Mouse (Mus musculus): ENCODE data around the gene Gtpbp3. TPM values are rescaled to one million over a fixed set of nuclear protein-coding genes. Genes with fewer than 3 reads are reported as not detected.

Gene Gtpbp3
- polyA plus RNA-seq, 1 experiment = 6.1 TPM

GRCm38 (mm10) chr8:71470146-71470912, 17.6 kb upstream of the Gtpbp3 start:
- H3K4me3 ChIP-seq (ENCODE audit: control insufficient read depth, low read depth, low read length) = peak overlapping the region; percentile 88
- H3K27me3 ChIP-seq (ENCODE audit: control insufficient read depth, insufficient read depth, low read length) = no peaks in the 10 kb centered on the region
- TF ChIP-seq POLR2A (IDR thresholded peaks at IDR 0.05; ENCODE audit: control insufficient read depth, low read depth, low read length) (peak; percentile 54; the same call in 1 of the 2 replicates), CTCF (IDR thresholded peaks at IDR 0.05; ENCODE audit: control insufficient read depth, insufficient read depth, insufficient replicate concordance, low read depth, low read length) (no peak)
- no peaks in the 10 kb centered on the region for H3K36me3 ChIP-seq (ENCODE audit: control insufficient read depth, insufficient read depth, low read length)
- peak overlapping the region; percentile 84 for H3K27ac ChIP-seq (ENCODE audit: control insufficient read depth, insufficient read depth, low read depth, low read length)
- H3K4me1 ChIP-seq (ENCODE audit: control insufficient read depth, insufficient read depth, low read length) = peaks cover 7% of the 10 kb centered on the region

GRCm38 (mm10) chr8:71470913-71471255, 17.0 kb upstream of the Gtpbp3 start:
- Histone ChIP-seq H3K4me3 (ENCODE audit: control insufficient read depth, low read depth, low read length) (peak overlapping the region; percentile 88), H3K4me1 (ENCODE audit: control insufficient read depth, insufficient read depth, low read length) (peaks cover 9% of the 10 kb centered on the region), H3K36me3 (ENCODE audit: control insufficient read depth, insufficient read depth, low read length) (no peaks in the 10 kb centered on the region), H3K27ac (ENCODE audit: control insufficient read depth, insufficient read depth, low read depth, low read length) (no peak overlapping the region; the same call in 1 of the 2 replicates), H3K27me3 (ENCODE audit: control insufficient read depth, insufficient read depth, low read length) (no peaks in the 10 kb centered on the region)
- TF ChIP-seq CTCF (IDR thresholded peaks at IDR 0.05; ENCODE audit: control insufficient read depth, insufficient read depth, insufficient replicate concordance, low read depth, low read length) (no peak), POLR2A (IDR thresholded peaks at IDR 0.05; ENCODE audit: control insufficient read depth, low read depth, low read length) (no peak)

- Histone ChIP-seq H3K27ac (ENCODE audit: control insufficient read depth, insufficient read depth, low read depth, low read length) (no peak overlapping the region), H3K27me3 (ENCODE audit: control insufficient read depth, insufficient read depth, low read length) (no peaks in the 10 kb centered on the region), H3K36me3 (ENCODE audit: control insufficient read depth, insufficient read depth, low read length) (no peaks in the 10 kb centered on the region), H3K4me1 (ENCODE audit: control insufficient read depth, insufficient read depth, low read length) (peaks cover 15% of the 10 kb centered on the region), H3K4me3 (ENCODE audit: control insufficient read depth, low read depth, low read length) (no peak overlapping the region)
- TF ChIP-seq CTCF (IDR thresholded peaks at IDR 0.05; ENCODE audit: control insufficient read depth, insufficient read depth, insufficient replicate concordance, low read depth, low read length) (no peak), POLR2A (IDR thresholded peaks at IDR 0.05; ENCODE audit: control insufficient read depth, low read depth, low read length) (no peak)
Measured at GRCm38 (mm10) chr8:71471861-71472260, 16.0 kb upstream of the Gtpbp3 start.

- H3K4me1 ChIP-seq (ENCODE audit: control insufficient read depth, insufficient read depth, low read length) = peaks cover 24% of the 10 kb centered on the region
- TF ChIP-seq POLR2A (IDR thresholded peaks at IDR 0.05; ENCODE audit: control insufficient read depth, low read depth, low read length) (no peak), CTCF (IDR thresholded peaks at IDR 0.05; ENCODE audit: control insufficient read depth, insufficient read depth, insufficient replicate concordance, low read depth, low read length) (peak; percentile 8; the same call in 1 of the 2 replicates)
- H3K27ac ChIP-seq (ENCODE audit: control insufficient read depth, insufficient read depth, low read depth, low read length) = no peak overlapping the region
- no peak overlapping the region for H3K4me3 ChIP-seq (ENCODE audit: control insufficient read depth, low read depth, low read length)
- H3K36me3 ChIP-seq (ENCODE audit: control insufficient read depth, insufficient read depth, low read length) = no peaks in the 10 kb centered on the region
- H3K27me3 ChIP-seq (ENCODE audit: control insufficient read depth, insufficient read depth, low read length) = no peaks in the 10 kb centered on the region
Measured at GRCm38 (mm10) chr8:71472601-71473386, 15.1 kb upstream of the Gtpbp3 start.

- Histone ChIP-seq H3K27ac (ENCODE audit: control insufficient read depth, insufficient read depth, low read depth, low read length) (no peak overlapping the region), H3K4me1 (ENCODE audit: control insufficient read depth, insufficient read depth, low read length) (peaks cover 24% of the 10 kb centered on the region), H3K27me3 (ENCODE audit: control insufficient read depth, insufficient read depth, low read length) (no peaks in the 10 kb centered on the region), H3K4me3 (ENCODE audit: control insufficient read depth, low read depth, low read length) (no peak overlapping the region), H3K36me3 (ENCODE audit: control insufficient read depth, insufficient read depth, low read length) (no peaks in the 10 kb centered on the region)
- TF ChIP-seq POLR2A (IDR thresholded peaks at IDR 0.05; ENCODE audit: control insufficient read depth, low read depth, low read length) (no peak), CTCF (IDR thresholded peaks at IDR 0.05; ENCODE audit: control insufficient read depth, insufficient read depth, insufficient replicate concordance, low read depth, low read length) (no peak)
Measured at GRCm38 (mm10) chr8:71474344-71474743, 13.6 kb upstream of the Gtpbp3 start.

- Histone ChIP-seq H3K27ac (ENCODE audit: control insufficient read depth, insufficient read depth, low read depth, low read length) (no peak overlapping the region), H3K36me3 (ENCODE audit: control insufficient read depth, insufficient read depth, low read length) (no peaks in the 10 kb centered on the region), H3K27me3 (ENCODE audit: control insufficient read depth, insufficient read depth, low read length) (no peaks in the 10 kb centered on the region), H3K4me1 (ENCODE audit: control insufficient read depth, insufficient read depth, low read length) (peaks cover 19% of the 10 kb centered on the region), H3K4me3 (ENCODE audit: control insufficient read depth, low read depth, low read length) (no peak overlapping the region)
- TF ChIP-seq CTCF (IDR thresholded peaks at IDR 0.05; ENCODE audit: control insufficient read depth, insufficient read depth, insufficient replicate concordance, low read depth, low read length) = no peak
- no peak for TF ChIP-seq POLR2A (IDR thresholded peaks at IDR 0.05; ENCODE audit: control insufficient read depth, low read depth, low read length)
Measured at GRCm38 (mm10) chr8:71474785-71475701, 12.9 kb upstream of the Gtpbp3 start.

Data from testis, adult 2 months (tissue).